Mouse (Mus musculus) erythroblast, embryonic 14.5 days (primary cell): Measurements from ENCODE around the gene Mmd2.

Experiments used
- GATA1 ChIP-seq: IDR thresholded peaks from 2 replicates; pipeline ENCODE4 v1.6.1; 2012; ENCODE audit warnings: low read length, inconsistent platforms, mixed read lengths
- TAL1 ChIP-seq: IDR thresholded peaks from 3 replicates; pipeline ENCODE4 v1.6.1; 2012; ENCODE audit warnings: low read length, inconsistent platforms, mixed read lengths

DNA sequence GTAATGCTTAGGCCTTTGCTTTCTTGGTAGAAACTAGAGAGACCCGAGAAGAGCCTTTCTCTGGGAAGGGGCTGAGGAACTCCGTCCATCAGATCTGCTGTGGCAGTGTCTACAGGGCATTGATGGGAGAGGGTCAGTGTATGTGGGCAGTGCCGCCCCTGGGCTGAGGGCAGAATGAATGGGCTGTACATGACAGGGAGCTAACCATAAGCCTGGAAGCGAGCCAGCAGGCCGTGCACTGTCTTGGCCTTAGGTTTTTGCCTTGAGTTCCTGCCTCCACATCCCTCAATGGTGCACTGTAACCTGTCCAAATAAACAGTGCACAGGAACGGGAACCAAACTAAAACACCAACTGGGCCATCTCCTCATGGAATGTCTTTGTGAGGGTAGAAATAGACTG, 11.9 kb downstream of the Mmd2 start:
- TF ChIP-seq GATA1 (no peak), TAL1 (no peak)
